Mouse (Mus musculus) liver, embryonic 13.5 days (tissue): ENCODE measurements at regions not wholly inside any gene's neighbourhood (a gene's known extent, or its start where the extent isn't known, plus 50 kb on each side); places are given as distances from the start of the nearest gene placed in this dataset.

Experiments used
- ATAC-seq: fragments of 200-750 bp; cut with Nextera tagmentation; 2 replicates; pipeline ENCODE4 v1.8.0; 2017; ENCODE audit warnings: low read depth, mild to moderate bottlenecking, moderate number of reproducible peaks, moderate library complexity
- DNase-seq: peaks from one replicate; pipeline ENCODE4 v3.0.0; 2022
- H3K27ac ChIP-seq: fragments of 300-500 bp; sonication (generic); 2 replicates; pipeline ENCODE4 v1.5.1; 2015; ENCODE audit warnings: moderate library complexity, mild to moderate bottlenecking, inconsistent platforms
- H3K27me3 ChIP-seq: fragments of 300-500 bp; sonication (generic); 2 replicates; pipeline ENCODE4 v1.6.1; 2015; ENCODE audit warnings: mild to moderate bottlenecking, inconsistent platforms
- H3K36me3 ChIP-seq: fragments of 300-500 bp; sonication (generic); 2 replicates; pipeline ENCODE4 v1.6.1; 2015; ENCODE audit warnings: mild to moderate bottlenecking, inconsistent platforms
- H3K4me1 ChIP-seq: fragments of 300-500 bp; sonication (generic); replicated peaks from 2 replicates; pipeline ENCODE4 v1.6.1; 2015; ENCODE audit warnings: inconsistent platforms
- H3K4me2 ChIP-seq: fragments of 300-500 bp; sonication (generic); 2 replicates; pipeline ENCODE4 v1.6.1; 2015; ENCODE audit warnings: inconsistent platforms, mild to moderate bottlenecking, moderate library complexity
- H3K4me3 ChIP-seq: fragments of 300-500 bp; sonication (generic); replicated peaks from 2 replicates; pipeline ENCODE4 v1.5.1; 2015; ENCODE audit warnings: mild to moderate bottlenecking, inconsistent platforms
- H3K9ac ChIP-seq: fragments of 300-500 bp; sonication (generic); 2 replicates; pipeline ENCODE4 v1.6.1; 2015; ENCODE audit warnings: mild to moderate bottlenecking, inconsistent platforms
- H3K9me3 ChIP-seq: fragments of 300-500 bp; sonication (generic); replicated peaks from 2 replicates; pipeline ENCODE4 v1.6.1; 2016; ENCODE audit warnings: inconsistent platforms
- WGBS: fragments of 180-500 bp; shearing (Covaris S2); methylation state at CpG from one replicate; pipeline ENCODE4 v1.1.7; 2015; ENCODE audit not compliant: insufficient replicate concordance; 5-methylcytosine and 5-hydroxymethylcytosine counted together

DNA sequence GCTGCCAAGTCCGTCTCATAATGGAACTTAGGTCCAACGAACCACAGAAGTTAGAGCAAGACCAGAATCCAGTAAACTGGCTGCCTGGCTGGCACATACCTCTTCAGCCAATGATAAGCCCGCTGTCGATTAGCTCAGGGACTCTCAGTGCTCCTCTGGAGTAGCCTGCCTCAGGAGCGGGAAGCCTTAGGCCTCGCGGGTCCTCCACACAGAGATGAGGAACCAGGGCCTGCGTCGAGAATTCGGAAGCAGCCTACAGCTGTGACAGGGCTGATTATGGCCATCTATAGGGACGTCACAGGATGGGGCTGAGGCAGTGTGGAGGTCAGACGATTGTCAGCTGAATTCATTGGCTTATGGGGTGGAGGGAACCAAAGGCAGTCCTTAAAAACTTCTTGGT is 140.1 kb upstream of the Zmiz1 start:
- H3K27me3 ChIP-seq = peaks cover 39% of the 10 kb centered on the region
- no peak for ATAC-seq

GRCm38 (mm10) chr14:25320141-25320540 is 138.8 kb upstream of the Zmiz1 start:
- Histone ChIP-seq H3K36me3 (no peaks in the 10 kb centered on the region), H3K4me3 (no peak overlapping the region), H3K27ac (no peak overlapping the region), H3K9me3 (no peaks in the 10 kb centered on the region), H3K4me2 (no peak overlapping the region), H3K27me3 (peaks cover 38% of the 10 kb centered on the region), H3K4me1 (peaks cover 3% of the 10 kb centered on the region), H3K9ac (no peak overlapping the region)
- DNase-seq = no peak
- 67% methylated on average over 4 of the region's 4 CpGs for WGBS
- ATAC-seq = no peak

More for the DNA sequence above, 140.1 kb upstream of the Zmiz1 start:
- Histone ChIP-seq H3K4me2 (no peak overlapping the region), H3K9ac (no peak overlapping the region), H3K4me3 (no peak overlapping the region), H3K36me3 (no peaks in the 10 kb centered on the region), H3K9me3 (no peaks in the 10 kb centered on the region), H3K4me1 (peaks cover 3% of the 10 kb centered on the region), H3K27ac (no peak overlapping the region)
- WGBS = 41% methylated on average over 12 of the region's 12 CpGs
- DNase-seq = no peak

DNA sequence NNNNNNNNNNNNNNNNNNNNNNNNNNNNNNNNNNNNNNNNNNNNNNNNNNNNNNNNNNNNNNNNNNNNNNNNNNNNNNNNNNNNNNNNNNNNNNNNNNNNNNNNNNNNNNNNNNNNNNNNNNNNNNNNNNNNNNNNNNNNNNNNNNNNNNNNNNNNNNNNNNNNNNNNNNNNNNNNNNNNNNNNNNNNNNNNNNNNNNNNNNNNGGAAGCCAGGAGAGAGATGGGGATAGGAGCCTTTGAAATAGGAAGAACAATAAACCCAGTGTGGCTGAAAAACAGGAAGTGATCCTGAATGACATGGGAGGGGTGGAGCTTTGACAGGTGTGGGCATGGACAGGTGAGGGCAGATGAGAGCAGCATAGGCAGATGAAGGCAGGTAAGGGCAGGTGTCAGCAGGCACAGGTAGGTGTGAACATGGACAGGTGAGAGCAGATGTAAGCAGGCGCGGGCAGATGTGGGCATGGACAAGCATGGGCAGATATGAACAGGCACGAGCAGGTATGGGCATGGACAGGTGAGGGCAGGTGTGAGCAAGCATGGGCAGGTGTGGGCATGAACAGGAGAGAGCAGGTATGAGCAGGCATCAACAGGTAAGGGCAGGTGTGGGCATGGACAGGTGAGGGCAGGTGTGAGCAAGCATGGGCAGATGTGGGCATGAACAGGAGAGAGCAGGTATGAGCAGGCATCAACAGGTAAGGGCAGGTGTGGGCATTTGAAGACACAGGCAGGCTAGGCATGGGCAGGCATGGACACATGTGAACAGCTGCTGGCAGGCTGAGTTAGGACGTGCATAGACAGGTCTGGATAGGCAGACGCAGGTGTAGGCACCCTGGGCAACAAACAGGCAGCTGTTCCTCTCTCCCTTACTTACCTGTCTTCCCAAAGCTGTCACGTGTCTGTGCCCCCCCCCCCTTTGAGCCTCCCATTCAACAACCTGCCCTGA is 135.2 kb upstream of the Zmiz1 start:
- H3K36me3 ChIP-seq = no peaks in the 10 kb centered on the region
- H3K27ac ChIP-seq = no peak overlapping the region
- WGBS = 57% methylated on average over 6 of the region's 6 CpGs
- H3K9ac ChIP-seq = no peak overlapping the region
- peaks cover 11% of the 10 kb centered on the region for H3K27me3 ChIP-seq
- no peak overlapping the region for H3K4me3 ChIP-seq
- no peaks in the 10 kb centered on the region for H3K9me3 ChIP-seq
- no peaks in the 10 kb centered on the region for H3K4me1 ChIP-seq
- no peak overlapping the region for H3K4me2 ChIP-seq
- ATAC-seq = no peak
- no peak for DNase-seq

- no peak overlapping the region for H3K27ac ChIP-seq
- H3K9me3 ChIP-seq = no peaks in the 10 kb centered on the region
- WGBS = 65% methylated on average over 3 of the region's 3 CpGs
- H3K27me3 ChIP-seq = no peaks in the 10 kb centered on the region
- DNase-seq (no peak), ATAC-seq (no peak)
- no peak overlapping the region for H3K4me2 ChIP-seq
- no peak overlapping the region for H3K4me3 ChIP-seq
- H3K36me3 ChIP-seq = no peaks in the 10 kb centered on the region
- no peak overlapping the region for H3K9ac ChIP-seq
- no peaks in the 10 kb centered on the region for H3K4me1 ChIP-seq
Observed at GRCm38 (mm10) chr14:25325887-25326286, 133.1 kb upstream of the Zmiz1 start.

DNA sequence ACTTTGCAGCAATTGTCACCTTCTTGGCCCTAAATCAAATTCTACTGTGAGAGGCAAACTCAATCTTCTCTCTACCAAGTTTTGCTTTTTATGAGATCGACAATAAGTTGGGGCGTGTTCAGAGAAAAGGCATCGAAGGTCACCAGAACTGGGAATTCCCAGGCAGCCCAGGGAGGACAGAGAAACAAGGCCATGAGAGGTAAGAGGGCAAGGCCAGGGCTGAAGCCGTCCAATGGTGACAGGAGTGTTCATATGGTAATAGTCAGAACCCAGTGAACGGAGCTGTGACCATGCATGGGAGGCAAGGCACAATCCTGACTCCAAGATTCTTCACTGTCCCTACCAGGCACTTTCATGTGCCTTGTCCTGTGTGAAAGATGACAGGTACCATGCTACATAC is 130.8 kb upstream of the Zmiz1 start:
- Histone ChIP-seq H3K9me3 (no peaks in the 10 kb centered on the region), H3K4me3 (no peak overlapping the region), H3K27ac (no peak overlapping the region), H3K27me3 (no peaks in the 10 kb centered on the region), H3K4me1 (no peaks in the 10 kb centered on the region), H3K9ac (no peak overlapping the region), H3K4me2 (no peak overlapping the region), H3K36me3 (no peaks in the 10 kb centered on the region)
- ATAC-seq (no peak), DNase-seq (no peak)
- 74% methylated on average over 5 of the region's 5 CpGs for WGBS

DNA sequence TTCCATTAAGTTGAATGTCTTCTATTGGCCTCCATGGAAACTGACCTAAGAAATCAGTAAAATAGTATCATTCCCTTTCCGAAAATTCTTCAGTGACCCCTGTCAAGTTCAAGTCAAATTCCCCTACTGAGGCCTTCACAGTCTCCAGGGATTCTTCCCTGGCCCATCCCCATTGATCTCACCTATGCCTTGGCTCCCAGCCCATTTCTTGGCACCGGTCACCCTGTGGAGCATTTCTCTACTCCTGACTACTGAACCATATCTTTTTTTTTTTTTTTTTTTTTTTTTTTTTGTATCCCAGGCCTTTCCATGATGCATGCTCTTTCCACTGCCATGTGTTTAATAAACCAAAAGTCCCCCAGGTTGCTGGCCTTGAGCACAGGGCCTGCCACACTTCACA is 124.8 kb upstream of the Zmiz1 start:
- no peak overlapping the region for H3K4me2 ChIP-seq
- H3K27me3 ChIP-seq = no peaks in the 10 kb centered on the region
- no peak overlapping the region for H3K4me3 ChIP-seq
- DNase-seq (no peak), ATAC-seq (no peak)
- no peaks in the 10 kb centered on the region for H3K36me3 ChIP-seq
- no peaks in the 10 kb centered on the region for H3K4me1 ChIP-seq
- 81% methylated on average over 2 of the region's 2 CpGs for WGBS
- no peak overlapping the region for H3K9ac ChIP-seq
- no peak overlapping the region for H3K27ac ChIP-seq
- no peaks in the 10 kb centered on the region for H3K9me3 ChIP-seq

DNA sequence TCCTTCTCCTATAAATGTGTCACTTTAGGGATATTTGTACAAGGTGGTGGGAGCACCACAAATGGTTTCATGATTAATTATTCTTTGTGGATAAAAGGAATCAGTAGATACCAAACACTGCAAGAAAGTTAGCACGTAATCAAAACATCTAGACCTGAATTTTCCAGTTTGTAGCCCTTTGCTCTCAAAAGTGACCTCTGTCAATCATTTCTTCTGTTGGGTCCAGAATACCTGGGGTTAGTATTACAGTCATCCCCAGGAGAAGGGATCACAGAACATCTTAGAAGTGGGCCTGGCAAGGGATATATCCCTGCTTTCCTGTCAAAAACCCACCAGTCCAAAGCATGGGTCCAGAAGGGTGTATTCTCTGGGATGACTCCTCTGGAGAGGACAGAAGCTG is 122.1 kb upstream of the Zmiz1 start:
- H3K9me3 ChIP-seq = no peaks in the 10 kb centered on the region
- no peaks in the 10 kb centered on the region for H3K4me1 ChIP-seq
- no peak overlapping the region for H3K4me3 ChIP-seq
- H3K27me3 ChIP-seq = no peaks in the 10 kb centered on the region
- ATAC-seq (no peak), DNase-seq (no peak)
- H3K9ac ChIP-seq = no peak overlapping the region
- H3K4me2 ChIP-seq = no peak overlapping the region
- WGBS = 74% methylated on average over 1 of the region's 1 CpGs
- no peak overlapping the region for H3K27ac ChIP-seq
- H3K36me3 ChIP-seq = no peaks in the 10 kb centered on the region

DNA sequence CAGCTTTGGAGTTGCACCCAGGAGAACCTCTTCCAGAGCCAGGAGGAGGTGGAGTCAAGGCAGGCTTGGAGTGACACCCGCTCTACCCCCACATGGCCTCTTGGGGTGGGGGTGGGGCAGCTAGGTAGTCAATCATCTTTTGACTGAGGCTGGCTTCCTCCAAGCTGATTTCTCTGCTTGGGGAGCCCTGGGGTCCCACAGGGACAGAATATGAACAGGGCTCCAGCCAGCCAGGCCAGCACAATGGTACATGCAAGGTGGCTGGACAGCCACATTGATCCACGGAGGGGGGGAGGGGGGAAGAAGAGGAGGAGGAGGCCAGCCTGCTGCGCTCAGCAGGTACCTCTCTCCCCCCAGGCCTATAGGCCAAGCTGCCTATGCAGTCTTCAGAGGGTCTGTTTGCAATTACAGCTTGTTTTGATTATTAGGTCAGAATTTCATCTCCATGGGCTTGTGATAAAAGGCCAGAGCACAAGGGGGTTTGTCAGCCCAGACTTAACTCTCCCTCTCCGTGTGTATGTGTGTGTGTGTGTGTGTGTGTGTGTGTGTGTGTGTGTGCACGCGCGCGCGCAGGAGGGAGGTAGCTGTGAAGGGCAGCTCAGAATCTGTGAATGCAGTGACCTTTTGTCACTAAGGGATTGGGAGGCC is 120.5 kb upstream of the Zmiz1 start:
- no peak for DNase-seq
- H3K27ac ChIP-seq = no peak overlapping the region
- no peaks in the 10 kb centered on the region for H3K9me3 ChIP-seq
- ATAC-seq = no peak
- 68% methylated on average over 9 of the region's 9 CpGs for WGBS
- H3K27me3 ChIP-seq = no peaks in the 10 kb centered on the region
- peaks cover 5% of the 10 kb centered on the region; the same call in 1 of the 2 replicates for H3K4me1 ChIP-seq
- H3K9ac ChIP-seq = no peak overlapping the region
- no peak overlapping the region for H3K4me3 ChIP-seq
- no peak overlapping the region for H3K4me2 ChIP-seq
- H3K36me3 ChIP-seq = no peaks in the 10 kb centered on the region

GRCm38 (mm10) chr14:25340845-25341244 is 118.1 kb upstream of the Zmiz1 start:
- no peak for ATAC-seq
- no peak overlapping the region for H3K9ac ChIP-seq
- H3K9me3 ChIP-seq = no peaks in the 10 kb centered on the region
- no peak overlapping the region for H3K4me2 ChIP-seq
- WGBS = 66% methylated on average over 9 of the region's 9 CpGs
- peaks cover 5% of the 10 kb centered on the region; the same call in 1 of the 2 replicates for H3K4me1 ChIP-seq
- no peak for DNase-seq
- no peaks in the 10 kb centered on the region for H3K27me3 ChIP-seq
- H3K4me3 ChIP-seq = no peak overlapping the region
- no peak overlapping the region for H3K27ac ChIP-seq
- no peaks in the 10 kb centered on the region for H3K36me3 ChIP-seq

- WGBS = 57% methylated on average over 9 of the region's 9 CpGs
- H3K27ac ChIP-seq = no peak overlapping the region
Observed at GRCm38 (mm10) chr14:25341848-25342427, 117.0 kb upstream of the Zmiz1 start.

GRCm38 (mm10) chr14:25342865-25343565 is 116.0 kb upstream of the Zmiz1 start:
- H3K4me2 ChIP-seq = no peak overlapping the region
- DNase-seq = no peak
- peaks cover 5% of the 10 kb centered on the region; the same call in 1 of the 2 replicates for H3K4me1 ChIP-seq
- H3K27me3 ChIP-seq = no peaks in the 10 kb centered on the region
- no peak overlapping the region for H3K9ac ChIP-seq
- ATAC-seq = no peak
- H3K27ac ChIP-seq = no peak overlapping the region
- whole genome bisulfite sequencing = 29% methylated on average over 4 of the region's 4 CpGs
- no peaks in the 10 kb centered on the region for H3K9me3 ChIP-seq
- H3K36me3 ChIP-seq = no peaks in the 10 kb centered on the region
- H3K4me3 ChIP-seq = no peak overlapping the region

More at GRCm38 (mm10) chr14:25341848-25342427, 117.0 kb upstream of the Zmiz1 start:
- no peak overlapping the region for H3K4me3 ChIP-seq
- no peaks in the 10 kb centered on the region for H3K27me3 ChIP-seq
- H3K36me3 ChIP-seq = no peaks in the 10 kb centered on the region
- DNase-seq = no peak
- no peaks in the 10 kb centered on the region for H3K9me3 ChIP-seq
- no peak overlapping the region for H3K9ac ChIP-seq
- no peak overlapping the region for H3K4me2 ChIP-seq
- H3K4me1 ChIP-seq = peaks cover 5% of the 10 kb centered on the region; the same call in 1 of the 2 replicates
- no peak for ATAC-seq
